Mouse (Mus musculus) retina, postnatal 1 day (tissue): ENCODE data around the gene Smu1.
A peak's percentile ranks its signal among the peaks of the same experiment; 100 is the strongest.

Source experiments
- DNase-seq: peaks from one replicate; pipeline ENCODE4 v3.0.0-alpha.2; 2012

The Smu1 gene

DNA sequence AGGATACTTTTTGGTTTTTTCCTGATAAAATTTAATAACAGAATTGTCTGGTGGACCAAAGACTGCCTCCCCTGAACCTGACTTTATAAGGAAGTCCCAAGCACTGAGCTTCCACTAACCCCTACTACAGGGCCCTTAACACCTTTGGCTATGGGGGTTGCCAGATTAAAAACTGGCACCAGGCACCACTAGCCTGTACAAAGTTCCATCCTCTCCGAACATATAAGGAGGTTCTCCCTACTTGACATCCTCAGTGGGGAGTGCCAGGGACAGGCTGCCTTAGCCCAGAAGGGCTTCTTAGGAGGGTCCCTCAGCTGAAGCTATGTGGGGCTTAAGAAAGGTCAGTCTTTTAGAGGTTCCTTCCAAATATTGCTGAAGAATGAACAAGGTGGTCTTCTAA, 22.4 kb downstream of the Smu1 start:
- DNase-seq = no peak

DNA sequence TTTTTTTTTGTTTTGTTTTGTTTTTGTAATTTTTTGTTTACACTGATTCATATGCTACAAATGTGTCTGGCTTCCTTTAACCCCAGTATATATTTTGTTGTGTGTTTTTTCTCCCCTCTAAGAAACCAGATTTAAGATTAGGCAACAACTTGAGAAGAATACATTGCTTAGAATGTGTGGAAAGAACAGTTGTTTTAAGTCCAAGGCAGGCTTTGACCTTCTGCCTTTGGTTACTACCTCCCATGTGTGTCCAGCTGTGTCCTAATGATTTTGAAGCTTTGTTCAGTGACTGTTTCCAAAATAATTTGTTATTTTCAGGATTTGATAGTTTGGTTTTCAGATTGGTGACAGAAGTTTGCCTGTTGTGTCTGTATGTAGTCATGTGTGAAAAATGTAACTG, 26.5 kb downstream of the Smu1 start:
- no peak for DNase-seq

DNA sequence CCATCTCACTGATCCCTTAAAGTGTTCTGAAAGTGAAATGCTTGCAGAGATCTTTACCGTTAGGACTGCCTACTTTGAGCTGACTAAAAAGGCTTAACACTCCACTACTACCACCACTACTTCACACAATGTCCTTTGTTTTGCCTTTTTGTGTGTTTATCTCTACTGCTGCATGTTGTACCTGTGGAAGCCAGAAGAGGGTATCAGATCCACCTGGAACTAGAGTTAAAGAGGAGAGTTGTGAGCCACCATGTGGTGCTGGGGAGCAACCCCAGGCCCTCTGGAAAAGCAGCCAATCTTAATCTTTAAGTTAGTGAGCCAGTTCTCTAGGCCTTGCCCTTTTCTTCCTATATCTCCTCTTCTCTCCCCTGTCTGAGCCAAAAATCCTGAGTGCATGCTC, 30.5 kb downstream of the Smu1 start:
- DNase-seq = peak; percentile 6

DNA sequence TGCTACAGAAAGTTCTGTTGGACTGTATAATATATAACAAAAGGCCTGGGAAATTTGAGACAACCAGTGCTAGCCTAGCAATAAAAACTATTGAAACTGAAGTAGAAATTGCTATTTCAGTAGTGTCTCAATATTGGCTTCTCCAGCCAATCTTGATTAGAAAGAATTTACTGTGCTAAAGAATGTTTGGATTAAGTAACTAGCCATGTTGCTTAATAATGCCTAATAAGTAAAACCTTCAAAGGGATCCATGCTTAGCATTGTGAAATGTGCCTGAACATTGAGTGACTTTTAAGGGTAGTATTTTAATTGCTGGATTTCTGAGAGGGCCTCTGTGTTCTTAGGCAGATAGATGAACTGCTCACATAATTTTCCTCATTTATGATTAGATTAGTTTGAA, 32.2 kb downstream of the Smu1 start:
- DNase-seq = no peak

DNA sequence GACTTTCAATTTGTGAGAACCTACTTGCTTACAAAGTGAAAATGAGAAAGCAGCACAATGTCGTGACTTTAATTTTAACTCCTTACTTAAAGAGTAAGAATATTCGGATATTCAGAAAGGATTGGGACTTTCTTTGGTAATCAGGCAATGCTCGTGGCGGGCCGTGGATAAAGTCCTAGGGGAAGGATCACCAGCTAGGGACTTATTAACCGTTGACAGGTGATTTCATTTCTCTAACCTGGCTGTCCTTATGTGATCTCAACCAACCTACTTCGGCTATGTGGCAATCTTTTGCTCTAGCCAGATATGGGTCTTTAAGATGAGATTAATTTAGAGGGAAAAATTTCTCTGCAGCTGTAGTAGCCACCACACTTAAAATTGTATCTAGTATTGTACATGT, 32.6 kb downstream of the Smu1 start:
- DNase-seq = no peak

DNA sequence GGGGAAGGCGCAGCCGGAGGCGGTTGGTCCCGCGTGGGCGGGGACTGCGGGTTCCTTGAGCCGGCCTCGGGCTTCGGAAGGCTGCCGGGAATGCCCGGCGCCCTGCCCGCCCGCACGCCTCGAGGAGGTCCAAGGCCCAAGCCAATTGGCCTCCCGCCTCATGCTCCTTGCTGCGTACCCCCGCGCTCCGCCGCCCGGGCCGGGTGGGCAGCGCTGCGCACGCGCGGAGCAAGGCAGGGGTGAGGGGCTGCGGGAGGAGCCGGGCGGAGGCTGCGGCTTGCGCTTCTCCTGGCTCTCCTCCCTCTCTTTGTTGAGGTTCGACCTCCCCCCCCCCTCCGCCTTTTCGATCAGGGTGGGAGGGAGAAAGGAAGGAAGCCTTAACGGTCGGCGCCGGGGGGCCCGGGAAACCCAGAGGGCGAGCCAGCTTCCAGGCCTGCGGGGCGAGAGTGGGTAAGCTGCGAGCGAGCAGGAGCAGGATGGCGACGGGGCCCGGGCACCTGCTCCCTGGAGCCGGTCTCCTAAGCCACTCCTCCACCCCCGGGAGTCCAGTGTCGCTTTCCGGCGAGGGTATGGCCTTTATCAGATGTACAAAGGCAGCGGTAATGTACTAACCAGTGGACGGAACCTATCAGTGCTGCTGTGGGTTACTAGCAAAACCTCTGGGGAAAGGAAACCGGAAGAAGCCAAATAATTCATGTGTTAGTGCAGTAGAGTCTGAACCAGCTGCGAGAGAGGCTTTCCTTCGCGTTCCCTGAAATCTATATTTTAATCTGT, 34.8 kb downstream of the Smu1 start:
- DNase-seq = peak; percentile 91

DNA sequence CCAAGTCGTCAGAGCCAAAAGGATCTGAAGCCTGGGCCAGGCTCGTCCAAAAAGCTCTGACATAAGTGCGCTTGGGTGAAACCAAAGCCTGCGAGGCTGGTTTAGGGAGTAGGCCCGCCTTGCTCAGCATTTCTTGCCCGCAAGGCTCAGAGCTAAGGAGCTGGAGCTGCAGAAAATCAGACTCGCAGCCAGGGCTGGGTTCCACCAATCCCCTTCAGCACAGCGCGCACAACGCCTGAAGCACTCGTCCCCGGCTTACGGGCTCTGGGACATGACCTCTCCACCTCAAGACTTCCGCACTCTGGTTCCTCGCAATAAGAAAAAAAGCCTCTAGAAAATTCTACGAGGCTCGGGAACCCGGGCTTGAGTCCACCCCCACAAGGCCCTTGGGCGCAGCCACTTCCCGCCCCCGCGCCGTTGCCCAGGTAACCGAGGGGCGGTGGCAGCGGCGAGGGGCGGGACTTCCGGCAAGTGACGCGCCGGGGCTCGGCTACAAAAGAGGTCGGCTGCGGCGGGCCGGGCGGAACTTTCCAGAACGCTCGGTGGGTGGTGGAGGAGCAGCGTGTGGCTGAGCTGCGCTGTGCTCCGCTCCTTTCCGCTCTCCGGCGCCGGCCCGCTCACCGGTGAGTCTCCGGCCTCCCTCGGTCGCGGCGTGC, 35.6 kb downstream of the Smu1 start, which contains the start of gene Dnaja1:
Gene Dnaja1, plus strand, starts transcription at position 140 of the 656 bp plus-strand sequence.
- DNase-seq = peak; percentile 96

DNA sequence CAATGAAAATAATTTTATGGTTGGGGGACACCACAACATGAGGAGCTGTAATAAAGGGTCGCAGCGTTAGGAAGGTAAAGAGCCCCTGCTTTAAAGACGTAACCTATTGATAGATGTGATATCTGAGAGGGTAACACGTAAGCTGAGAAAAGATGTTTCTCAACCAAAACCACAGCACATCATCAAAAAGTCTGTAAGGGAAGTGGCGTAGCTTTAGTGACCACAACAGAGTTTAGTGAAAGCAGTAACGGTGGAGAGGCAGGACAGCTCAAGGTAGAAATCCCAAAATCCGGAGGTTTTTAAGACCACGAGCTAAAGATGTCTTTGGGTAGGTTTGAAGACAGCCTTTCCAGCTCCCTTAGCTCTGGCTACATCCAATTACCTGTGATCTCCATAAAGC, 36.8 kb downstream of the Smu1 start:
- no peak for DNase-seq

DNA sequence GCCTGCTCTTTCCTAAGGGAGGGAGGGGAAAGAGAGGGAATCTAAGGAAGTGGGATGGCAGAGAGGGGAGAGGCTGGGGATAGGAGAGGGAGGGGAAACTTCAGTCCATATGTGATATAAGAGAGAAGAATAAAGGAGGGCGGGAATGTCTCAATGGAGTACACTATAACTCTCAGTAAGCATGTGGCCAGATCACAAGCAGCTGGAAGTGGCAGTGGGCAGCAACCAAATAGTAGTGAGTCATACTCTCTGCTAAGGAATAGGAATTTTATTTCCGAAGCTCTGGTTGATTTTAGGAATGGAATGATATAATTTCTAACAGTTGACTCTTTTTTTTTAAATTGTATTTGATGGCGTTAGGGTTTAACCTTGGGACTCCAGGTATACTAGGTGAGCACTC, 40.6 kb downstream of the Smu1 start:
- no peak for DNase-seq

DNA sequence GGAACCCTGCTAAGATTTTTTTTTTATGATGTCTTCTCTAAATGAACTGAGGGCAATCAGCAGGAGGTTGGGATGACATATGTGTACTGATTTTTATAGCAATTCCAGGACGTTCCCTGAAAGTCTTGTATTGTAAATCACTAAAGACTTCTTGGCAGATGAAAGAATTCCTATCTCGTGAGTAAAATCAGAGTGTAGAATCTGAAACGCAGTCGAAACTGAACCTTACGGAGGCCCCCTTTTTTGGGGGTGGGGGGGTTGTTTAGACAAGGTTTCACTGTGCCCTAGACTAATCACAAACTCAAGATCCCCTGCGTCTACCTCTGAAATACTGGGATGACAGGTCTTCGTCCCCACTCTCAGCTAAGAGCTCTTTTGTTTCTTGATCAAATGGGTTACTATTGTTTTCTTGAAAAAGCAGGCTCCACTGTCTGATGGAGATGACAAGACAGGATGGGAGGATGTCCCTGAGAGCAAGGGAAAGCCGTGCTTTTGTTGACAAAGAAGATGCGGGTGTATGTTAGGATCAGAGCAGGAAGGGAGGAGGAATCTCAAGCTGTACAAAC, 53.9 kb downstream of the Smu1 start:
- DNase-seq = peak; percentile 24

DNA sequence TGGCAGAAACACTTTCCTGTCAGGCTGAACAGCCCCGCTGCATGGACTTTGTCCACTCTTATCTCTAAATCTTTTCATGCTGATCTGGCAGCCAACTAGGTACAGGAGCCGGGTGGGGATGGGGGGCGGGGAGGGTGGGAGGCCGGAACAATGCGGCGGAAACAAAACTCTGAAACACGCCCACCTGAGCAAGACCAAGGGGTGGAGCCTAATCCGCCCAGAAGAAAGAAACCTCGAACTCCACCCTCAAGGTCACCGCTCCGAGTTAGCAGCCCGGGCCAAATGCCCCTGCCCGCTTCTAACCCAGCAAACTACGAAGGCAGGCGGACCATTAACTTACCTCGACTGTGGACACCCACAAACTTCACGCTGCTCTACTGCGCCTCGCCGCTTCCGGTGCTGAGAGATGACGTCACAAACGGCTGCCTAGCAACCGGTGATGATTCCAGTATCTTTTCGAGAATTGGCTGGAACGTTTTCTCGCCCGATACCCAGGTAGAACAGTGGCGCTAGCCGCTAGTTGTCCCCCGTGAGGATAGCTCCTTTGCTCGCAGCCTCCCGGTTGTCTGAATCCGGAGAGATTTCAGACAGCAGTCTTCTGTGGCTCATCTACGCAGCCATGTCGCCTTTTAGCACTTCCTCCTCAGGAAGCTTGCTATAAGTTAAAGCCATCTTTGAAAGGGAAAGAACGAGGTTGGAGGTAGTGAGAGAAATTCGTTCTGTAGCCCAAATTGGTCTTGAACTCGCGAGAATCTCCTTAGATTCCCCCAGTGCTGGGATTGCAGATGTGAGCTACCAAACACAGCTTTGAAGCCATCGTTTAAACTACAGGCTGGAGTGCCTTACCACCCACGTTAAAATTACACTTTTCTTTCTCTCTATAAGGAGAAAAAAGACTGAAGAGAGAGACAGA, 54.7 kb downstream of the Smu1 start, which contains the start of gene Aptx:
Gene Aptx, minus strand, starts transcription at position 398 of the 913 bp plus-strand sequence.
- DNase-seq = peak; percentile 96

DNA sequence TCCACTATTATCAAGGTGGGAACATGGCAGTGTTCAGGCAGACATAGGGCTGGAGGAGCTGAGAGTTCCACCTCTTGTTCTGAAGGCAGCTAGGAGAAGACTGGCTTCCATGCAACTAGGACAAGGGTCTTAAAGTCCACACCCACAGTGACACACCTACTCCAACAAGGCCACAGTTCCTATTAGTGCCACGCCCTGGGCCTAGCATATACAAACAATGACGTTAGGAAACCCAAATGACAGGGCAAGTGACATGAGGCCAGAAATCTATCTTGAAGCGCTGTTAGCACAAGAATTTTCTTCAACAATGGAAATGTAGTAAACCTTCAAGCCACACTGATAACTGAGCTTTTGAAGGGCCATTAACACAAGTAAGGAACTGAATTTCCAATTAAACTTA, 55.9 kb downstream of the Smu1 start:
- no peak for DNase-seq

DNA sequence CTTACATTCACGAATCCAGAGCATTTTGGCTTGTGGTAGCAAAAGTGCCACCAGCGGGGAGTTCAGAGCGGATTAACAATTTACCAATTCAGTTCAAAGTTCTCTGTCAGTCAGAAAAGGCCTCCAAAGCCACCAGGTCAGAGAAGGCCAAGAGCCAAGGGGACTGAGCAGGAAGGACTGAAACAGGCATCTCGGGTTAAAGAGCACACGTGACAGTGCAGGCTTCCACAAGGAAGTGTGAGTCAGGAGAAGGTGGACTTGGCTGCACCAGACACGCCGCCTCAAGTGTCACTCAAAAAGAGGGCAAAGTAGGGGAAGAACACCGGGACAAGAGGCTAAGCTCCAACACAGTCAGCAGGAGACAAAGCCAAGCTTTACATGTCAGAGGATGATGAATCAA, 57.5 kb downstream of the Smu1 start:
- DNase-seq = no peak

DNA sequence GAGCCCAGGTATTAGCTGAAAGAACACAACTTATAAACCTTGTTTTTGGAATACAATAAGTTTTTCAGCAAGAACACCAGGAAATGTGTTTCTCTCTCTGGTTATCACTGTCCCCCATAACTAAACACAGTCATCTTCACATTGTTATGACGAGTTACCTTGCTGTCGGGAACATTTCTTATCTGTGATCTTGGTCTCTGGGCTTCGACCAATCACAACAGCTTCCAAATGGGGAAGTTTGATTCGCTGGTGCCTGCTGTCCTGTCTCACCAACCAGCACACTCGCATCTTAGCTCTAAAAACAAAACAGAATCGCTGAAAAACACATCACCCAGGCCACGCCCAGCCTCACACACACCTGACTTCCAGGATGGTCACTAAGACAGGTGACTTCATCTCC, 60.7 kb downstream of the Smu1 start:
- DNase-seq = no peak

DNA sequence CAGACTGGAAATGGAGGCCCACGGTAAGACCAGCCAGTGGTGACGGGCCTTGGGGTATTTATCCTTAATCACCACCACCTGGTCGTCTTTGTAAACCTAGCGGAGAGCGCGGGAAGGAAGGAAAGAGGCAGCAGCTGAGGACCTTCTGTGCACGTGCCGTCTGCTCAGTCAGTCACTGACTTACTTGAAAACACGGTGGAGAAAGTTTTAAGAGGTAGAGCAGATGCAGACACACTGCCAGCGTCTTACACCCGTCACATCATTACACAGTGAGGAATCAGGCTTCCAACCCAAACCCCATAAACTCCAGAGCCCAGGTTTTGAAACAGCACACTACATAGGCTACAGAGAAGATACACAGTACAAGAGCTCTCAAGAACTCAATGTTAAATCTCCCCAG, 66.6 kb downstream of the Smu1 start:
- DNase-seq = no peak
